Mouse (Mus musculus): ENCODE measurements around the gene Homez. TPM values are rescaled to one million over a fixed set of nuclear protein-coding genes. Genes with fewer than 3 reads are reported as not detected.

Gene Homez
- polyA plus RNA-seq, 1 experiment from 2014 or later, result 19.9 TPM

DNA sequence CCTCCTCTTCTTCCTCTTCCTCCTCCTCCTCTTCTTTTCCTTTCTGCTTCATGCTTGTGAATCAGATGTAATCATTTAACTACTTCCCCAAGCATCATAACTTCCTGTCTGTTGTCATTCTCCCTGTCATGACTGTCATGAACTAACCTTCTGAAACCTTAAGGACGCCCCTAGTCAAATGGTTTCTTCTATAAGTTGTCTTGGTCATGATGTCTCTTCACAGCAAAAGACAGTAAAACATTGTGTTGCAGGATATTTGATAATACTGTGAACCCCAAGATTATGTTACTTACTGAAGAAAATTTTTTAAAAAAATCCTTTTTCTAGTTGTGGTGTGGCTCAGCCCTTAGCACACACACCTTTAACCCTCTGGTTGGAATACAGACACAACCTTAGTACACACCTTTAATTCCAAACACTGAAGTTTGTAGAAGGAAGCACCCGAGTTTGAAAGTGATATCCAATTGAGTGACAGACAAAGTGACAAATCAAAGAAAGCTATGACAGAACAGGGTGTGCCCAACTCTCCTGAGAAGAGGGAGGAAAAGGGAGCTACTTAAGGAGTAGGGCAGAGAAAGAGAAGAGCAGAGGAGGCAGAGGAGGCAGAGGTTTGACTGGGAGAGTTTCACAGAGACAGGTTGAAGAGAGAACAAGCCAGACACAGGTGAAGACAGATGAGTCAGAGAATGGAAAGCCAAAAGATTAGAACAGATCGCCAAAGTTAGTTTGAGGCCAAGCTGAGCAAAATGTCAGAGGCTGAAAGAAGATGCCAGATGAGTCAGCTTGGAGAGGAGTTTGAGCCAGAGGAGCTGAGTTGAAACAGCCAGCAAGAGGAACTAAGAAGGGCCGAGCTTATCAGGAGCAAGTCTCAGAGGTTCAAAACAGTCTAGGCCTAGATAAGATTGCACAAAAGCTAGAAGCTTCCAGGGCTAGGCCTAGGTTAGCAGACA lies 61.8 kb downstream of the Homez start:
- TF ChIP-seq CTCF (IDR thresholded peaks at IDR 0.05; ENCODE audit: low read depth), result no peak
- no peak overlapping the region for H3K4me3 ChIP-seq (replicated peaks; ENCODE audit: low read depth, low read length)
- no peak overlapping the region for H3K9ac ChIP-seq (ENCODE audit: low read depth, low read length)
- H3K36me3 ChIP-seq (ENCODE audit: insufficient read depth, low read length), result no peaks in the 10 kb centered on the region
- 73% methylated on average over 4 of the region's 4 CpGs for WGBS
- ATAC-seq (replicated peaks; ENCODE audit: low FRiP score, low read depth) (no peak), DNase-seq (ENCODE audit: low spot score) (no peak)
- no peak overlapping the region for H3K4me2 ChIP-seq (ENCODE audit: low read length)
- no peaks in the 10 kb centered on the region for H3K9me3 ChIP-seq (replicated peaks; ENCODE audit: low read length)
- H3K27ac ChIP-seq, result no peak overlapping the region
- H3K27me3 ChIP-seq (ENCODE audit: insufficient read depth, low read length), result no peaks in the 10 kb centered on the region
- no peaks in the 10 kb centered on the region for H3K4me1 ChIP-seq (replicated peaks; ENCODE audit: insufficient read depth, low read length)

- Histone ChIP-seq H3K27me3 (ENCODE audit: insufficient read depth, low read length) (no peaks in the 10 kb centered on the region), H3K36me3 (ENCODE audit: insufficient read depth, low read length) (no peaks in the 10 kb centered on the region), H3K9me3 (replicated peaks; ENCODE audit: low read length) (no peaks in the 10 kb centered on the region), H3K27ac (no peak overlapping the region), H3K4me1 (replicated peaks; ENCODE audit: insufficient read depth, low read length) (no peaks in the 10 kb centered on the region), H3K4me3 (replicated peaks; ENCODE audit: low read depth, low read length) (no peak overlapping the region), H3K9ac (ENCODE audit: low read depth, low read length) (no peak overlapping the region), H3K4me2 (ENCODE audit: low read length) (no peak overlapping the region)
- 67% methylated on average over 4 of the region's 4 CpGs for WGBS
- DNase-seq (ENCODE audit: low spot score), result no peak
- no peak for TF ChIP-seq CTCF (IDR thresholded peaks at IDR 0.05; ENCODE audit: low read depth)
- ATAC-seq (replicated peaks; ENCODE audit: low FRiP score, low read depth), result no peak
Observed at GRCm38 (mm10) chr14:54806124-54806523, 64.6 kb downstream of the Homez start.

Other genes with a start within 250 kb of the Homez start
- gene Psmb11, start 249.5 kb downstream of the Homez start, polyA plus RNA-seq (2015; fragmentation: Nextera tagmentation; extraction: Ambion mirVana), result 0.13 TPM in 1 of 2 replicates, not detected in the other
- not detected in 2 replicates for gene Gm17606, start 230.0 kb downstream of the Homez start, polyA plus RNA-seq (2015; fragmentation: Nextera tagmentation; extraction: Ambion mirVana)
- 1.4 and 1.6 TPM in 2 replicates for gene Cdh24, start 229.6 kb downstream of the Homez start, polyA plus RNA-seq (2015; fragmentation: Nextera tagmentation; extraction: Ambion mirVana)
- 102 TPM in 2 replicates for gene 1700123O20Rik, start 184.7 kb downstream of the Homez start, polyA plus RNA-seq (2015; fragmentation: Nextera tagmentation; extraction: Ambion mirVana)
- 86.7 and 90.1 TPM in 2 replicates for gene Acin1, start 184.0 kb downstream of the Homez start, polyA plus RNA-seq (2015; fragmentation: Nextera tagmentation; extraction: Ambion mirVana)
- gene Gm29776, start 172.1 kb downstream of the Homez start, polyA plus RNA-seq (2015; fragmentation: Nextera tagmentation; extraction: Ambion mirVana), result 0.07 TPM in 1 of 2 replicates, not detected in the other
- not detected in 2 replicates for gene Cebpe, start 158.8 kb downstream of the Homez start, polyA plus RNA-seq (2015; fragmentation: Nextera tagmentation; extraction: Ambion mirVana)
- 25.4 and 25.7 TPM in 2 replicates for gene Slc7a8, start 89.0 kb downstream of the Homez start, polyA plus RNA-seq (2015; fragmentation: Nextera tagmentation; extraction: Ambion mirVana)
- 0.80 and 1.2 TPM in 2 replicates for gene Rnf212b, start 56.8 kb downstream of the Homez start, polyA plus RNA-seq (2015; fragmentation: Nextera tagmentation; extraction: Ambion mirVana)
- 3.1 and 4.2 TPM in 2 replicates for gene Ppp1r3e, start 6.6 kb upstream of the Homez start, polyA plus RNA-seq (2015; fragmentation: Nextera tagmentation; extraction: Ambion mirVana)
- 5.3 and 5.6 TPM in 2 replicates for gene Bcl2l2, start 12.4 kb upstream of the Homez start, polyA plus RNA-seq (2015; fragmentation: Nextera tagmentation; extraction: Ambion mirVana)
- gene Gm20521, start 12.5 kb upstream of the Homez start, polyA plus RNA-seq (2015; fragmentation: Nextera tagmentation; extraction: Ambion mirVana), result 1.7 and 2.5 TPM in 2 replicates
- 113 and 123 TPM in 2 replicates for gene Pabpn1, start 21.5 kb upstream of the Homez start, polyA plus RNA-seq (2015; fragmentation: Nextera tagmentation; extraction: Ambion mirVana)
- gene Slc22a17, start 42.2 kb upstream of the Homez start, polyA plus RNA-seq (2015; fragmentation: Nextera tagmentation; extraction: Ambion mirVana), result 39.9 and 48.1 TPM in 2 replicates
- 15.0 and 16.0 TPM in 2 replicates for gene Efs, start 55.2 kb upstream of the Homez start, polyA plus RNA-seq (2015; fragmentation: Nextera tagmentation; extraction: Ambion mirVana)
- 0.11 TPM in 1 of 2 replicates, not detected in the other for gene Il25, start 61.7 kb upstream of the Homez start, polyA plus RNA-seq (2015; fragmentation: Nextera tagmentation; extraction: Ambion mirVana)
- 1.9 and 2.1 TPM in 2 replicates for gene Cmtm5, start 65.3 kb upstream of the Homez start, polyA plus RNA-seq (2015; fragmentation: Nextera tagmentation; extraction: Ambion mirVana)
- 0.34 and 0.62 TPM in 2 replicates for gene Myh6, start 96.0 kb upstream of the Homez start, polyA plus RNA-seq (2015; fragmentation: Nextera tagmentation; extraction: Ambion mirVana)
- gene Gm17428, start 106.0 kb upstream of the Homez start, polyA plus RNA-seq (2015; fragmentation: Nextera tagmentation; extraction: Ambion mirVana), result not detected in 2 replicates
- 0.16 and 0.88 TPM in 2 replicates for gene Myh7, start 123.7 kb upstream of the Homez start, polyA plus RNA-seq (2015; fragmentation: Nextera tagmentation; extraction: Ambion mirVana)
- 68.9 and 75.7 TPM in 2 replicates for gene Ngdn, start 144.5 kb upstream of the Homez start, polyA plus RNA-seq (2015; fragmentation: Nextera tagmentation; extraction: Ambion mirVana)
- gene Zfhx2, start 221.4 kb upstream of the Homez start, polyA plus RNA-seq (2015; fragmentation: Nextera tagmentation; extraction: Ambion mirVana), result 2.0 and 2.4 TPM in 2 replicates
- 20.8 and 21.6 TPM in 2 replicates for gene Thtpa, start 223.8 kb upstream of the Homez start, polyA plus RNA-seq (2015; fragmentation: Nextera tagmentation; extraction: Ambion mirVana)
- gene Ap1g2, start 235.6 kb upstream of the Homez start, polyA plus RNA-seq (2015; fragmentation: Nextera tagmentation; extraction: Ambion mirVana), result 15.8 and 16.8 TPM in 2 replicates
- gene Jph4, start 246.0 kb upstream of the Homez start, polyA plus RNA-seq (2015; fragmentation: Nextera tagmentation; extraction: Ambion mirVana), result 0.30 and 0.34 TPM in 2 replicates